Mouse (Mus musculus) heart, embryonic 13.5 days (tissue): Measurements from ENCODE around the gene Pqbp1. TPM values are rescaled to one million over a fixed set of nuclear protein-coding genes. Genes with fewer than 3 reads are reported as not detected.

Experiments
- ATAC-seq: fragments of 200-750 bp; cut with Nextera tagmentation; 2 replicates; pipeline ENCODE4 v1.8.0; 2017; ENCODE audit warnings: moderate TSS enrichment; ENCODE audit not compliant: insufficient number of reproducible peaks, low FRiP score, low TSS enrichment; ENCODE audit errors: extremely low read depth
- H3K27ac ChIP-seq: fragments of 300-500 bp; sonication (generic); replicated peaks from 2 replicates; pipeline ENCODE4 v1.5.1; 2015; ENCODE audit warnings: moderate library complexity, mild to moderate bottlenecking, inconsistent platforms
- H3K27me3 ChIP-seq: fragments of 300-500 bp; sonication (generic); replicated peaks from 2 replicates; pipeline ENCODE4 v1.6.1; 2015; ENCODE audit warnings: mild to moderate bottlenecking, inconsistent platforms
- H3K36me3 ChIP-seq: fragments of 300-500 bp; sonication (generic); 2 replicates; pipeline ENCODE4 v1.6.1; 2015; ENCODE audit warnings: mild to moderate bottlenecking, inconsistent platforms
- H3K4me1 ChIP-seq: fragments of 300-500 bp; sonication (generic); 2 replicates; pipeline ENCODE4 v1.6.1; 2015; ENCODE audit warnings: inconsistent platforms
- H3K4me2 ChIP-seq: fragments of 300-500 bp; sonication (generic); 2 replicates; pipeline ENCODE4 v1.6.1; 2015; ENCODE audit warnings: inconsistent platforms, mild to moderate bottlenecking, moderate library complexity
- H3K4me3 ChIP-seq: fragments of 300-500 bp; sonication (generic); 2 replicates; pipeline ENCODE4 v1.5.1; 2015; ENCODE audit warnings: moderate library complexity, mild to moderate bottlenecking, inconsistent platforms
- H3K9ac ChIP-seq: fragments of 300-500 bp; sonication (generic); 2 replicates; pipeline ENCODE4 v1.6.1; 2015; ENCODE audit warnings: inconsistent platforms, mild to moderate bottlenecking, moderate library complexity
- H3K9me3 ChIP-seq: fragments of 300-500 bp; sonication (generic); 2 replicates; pipeline ENCODE4 v1.6.1; 2016; ENCODE audit warnings: inconsistent platforms
- WGBS: fragments of 180-500 bp; shearing (Covaris S2); methylation state at CpG from one replicate; pipeline ENCODE4 v1.1.7; 2015; ENCODE audit warnings: mixed read lengths; 5-methylcytosine and 5-hydroxymethylcytosine counted together
- polyA plus RNA-seq: library from polyadenylated mRNA; unstranded; fragments of >200 nt; fragmentation: Nextera tagmentation; extraction: Ambion mirVana; gene quantifications from 2 replicates; pipeline ENCODE4 v1.2.1, GENCODE M21; 2015

The Pqbp1 gene
- polyA plus RNA-seq, 1 experiment from 2014 or later, result 79.0 TPM

DNA sequence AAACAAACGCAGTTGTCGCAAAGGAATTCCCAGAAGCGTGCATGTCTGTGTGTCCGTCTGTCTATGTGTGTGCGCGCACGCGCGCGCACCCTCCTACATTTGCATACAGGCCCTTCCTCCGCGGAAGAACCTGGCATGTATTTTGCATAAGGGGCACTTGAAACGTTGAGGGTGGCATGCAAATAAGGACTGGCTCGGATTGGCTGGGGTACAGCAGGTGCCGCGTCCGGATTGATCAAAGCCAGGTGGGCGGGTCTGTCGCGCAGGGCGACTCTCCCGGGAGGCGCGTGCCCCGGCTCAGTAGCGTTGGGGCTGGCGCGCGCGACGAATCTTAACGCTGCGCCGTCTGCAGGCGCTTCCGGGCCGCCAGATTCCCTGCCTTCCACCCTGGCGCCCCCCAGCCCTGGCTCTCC, 21.1 kb downstream of the Pqbp1 start, which contains the start of gene Pim2:
Gene Pim2, plus strand, starts transcription at position 256 of the 413 bp plus-strand sequence.
- H3K9ac ChIP-seq, result peak within 1 kb of the TSS; percentile 75
- no peaks in the 10 kb centered on the region for H3K27me3 ChIP-seq
- WGBS, result 6% methylated on average over 37 of the region's 38 CpGs
- peaks cover 13% of the 10 kb centered on the region; the same call in 1 of the 2 replicates for H3K4me1 ChIP-seq
- peaks cover 28% of the 10 kb centered on the region for H3K36me3 ChIP-seq
- ATAC-seq, result peak; percentile 44; the same call in 1 of the 2 replicates
- peak within 1 kb of the TSS; percentile 54 for H3K4me3 ChIP-seq
- H3K4me2 ChIP-seq, result peak within 1 kb of the TSS; percentile 81
- H3K9me3 ChIP-seq, result no peaks in the 10 kb centered on the region
- no peak within 1 kb of the TSS for H3K27ac ChIP-seq

DNA sequence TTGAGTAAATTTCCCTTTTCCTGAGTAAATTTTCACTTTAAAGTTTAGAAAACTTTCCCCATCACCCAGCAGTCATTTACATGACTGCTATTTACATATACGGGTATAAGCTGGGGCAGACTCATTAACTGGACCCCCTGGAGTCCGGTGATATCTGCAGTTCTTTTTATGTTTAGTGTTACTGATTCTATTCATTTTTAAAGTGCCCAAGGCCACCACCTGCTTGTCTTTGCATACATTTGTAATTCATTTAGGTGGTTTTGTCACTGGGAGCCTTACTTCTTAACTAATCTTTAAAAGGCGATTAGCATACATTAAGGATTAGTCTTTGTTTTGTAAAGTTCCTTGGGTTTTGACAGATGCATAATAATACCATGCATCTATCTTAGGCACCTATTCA, 29.2 kb downstream of the Pqbp1 start:
- Histone ChIP-seq H3K9ac (no peak overlapping the region), H3K27ac (no peak overlapping the region), H3K4me1 (0 out of 2 replicates have a peak, but pooled peaks cover 9% of the 10 kb centered on the region), H3K36me3 (peaks cover 42% of the 10 kb centered on the region), H3K27me3 (no peaks in the 10 kb centered on the region), H3K4me2 (no peak overlapping the region), H3K4me3 (no peak overlapping the region), H3K9me3 (no peaks in the 10 kb centered on the region)
- no peak for ATAC-seq
- 41% methylated on average over 3 of the region's 3 CpGs for WGBS

GRCm38 (mm10) chrX:7868506-7868905, 30.6 kb downstream of the Pqbp1 start:
- Histone ChIP-seq H3K9ac (no peak overlapping the region), H3K27ac (no peak overlapping the region), H3K4me3 (no peak overlapping the region), H3K4me1 (0 out of 2 replicates have a peak, but pooled peaks cover 9% of the 10 kb centered on the region), H3K9me3 (no peaks in the 10 kb centered on the region), H3K36me3 (peaks cover 30% of the 10 kb centered on the region), H3K27me3 (no peaks in the 10 kb centered on the region), H3K4me2 (no peak overlapping the region)
- 52% methylated on average over 2 of the region's 2 CpGs for WGBS
- ATAC-seq, result no peak

GRCm38 (mm10) chrX:7867141-7867540, 31.9 kb downstream of the Pqbp1 start:
- Histone ChIP-seq H3K36me3 (peaks cover 20% of the 10 kb centered on the region), H3K9ac (no peak overlapping the region), H3K4me1 (0 out of 2 replicates have a peak, but pooled peaks cover 9% of the 10 kb centered on the region), H3K9me3 (no peaks in the 10 kb centered on the region), H3K27me3 (no peaks in the 10 kb centered on the region), H3K4me2 (no peak overlapping the region), H3K27ac (no peak overlapping the region), H3K4me3 (no peak overlapping the region)
- ATAC-seq, result no peak
- WGBS, result 89% methylated on average over 1 of the region's 1 CpGs

DNA sequence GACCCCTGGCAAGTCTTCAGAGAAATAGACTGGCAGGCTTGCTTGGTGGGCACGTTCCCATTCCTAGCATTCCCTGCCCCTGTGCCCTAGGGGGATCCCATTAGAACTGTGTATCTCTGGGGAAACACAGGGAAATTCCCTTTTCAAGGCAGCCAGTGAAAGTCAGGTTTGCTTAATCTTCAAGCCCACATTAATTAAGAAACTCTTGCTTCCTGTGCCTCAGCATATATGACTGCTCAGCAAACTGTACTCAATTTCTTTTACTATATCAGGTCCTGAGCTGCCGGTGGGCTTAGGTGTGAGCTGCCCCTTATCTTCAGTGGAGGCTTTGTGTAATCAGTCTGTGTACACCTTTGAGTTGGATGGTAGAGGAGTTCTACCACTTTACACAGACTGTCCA, 33.3 kb downstream of the Pqbp1 start:
- H3K27me3 ChIP-seq, result no peaks in the 10 kb centered on the region
- 48% methylated on average over 2 of the region's 2 CpGs for WGBS
- H3K4me2 ChIP-seq, result no peak overlapping the region

GRCm38 (mm10) chrX:7865343-7865742, 33.7 kb downstream of the Pqbp1 start:
- WGBS, result 53% methylated on average over 2 of the region's 2 CpGs
- Histone ChIP-seq H3K4me1 (0 out of 2 replicates have a peak, but pooled peaks cover 9% of the 10 kb centered on the region), H3K4me2 (no peak overlapping the region), H3K27me3 (no peaks in the 10 kb centered on the region), H3K4me3 (no peak overlapping the region), H3K36me3 (peaks cover 11% of the 10 kb centered on the region), H3K9me3 (no peaks in the 10 kb centered on the region), H3K9ac (no peak overlapping the region), H3K27ac (no peak overlapping the region)
- ATAC-seq, result no peak

More for the DNA sequence above, 33.3 kb downstream of the Pqbp1 start:
- Histone ChIP-seq H3K4me1 (0 out of 2 replicates have a peak, but pooled peaks cover 9% of the 10 kb centered on the region), H3K4me3 (no peak overlapping the region), H3K36me3 (peaks cover 11% of the 10 kb centered on the region), H3K9ac (no peak overlapping the region), H3K9me3 (no peaks in the 10 kb centered on the region), H3K27ac (no peak overlapping the region)
- no peak for ATAC-seq

- WGBS, result 78% methylated on average over 3 of the region's 3 CpGs
- H3K9ac ChIP-seq, result no peak overlapping the region
- ATAC-seq, result no peak
- H3K36me3 ChIP-seq, result peaks cover 11% of the 10 kb centered on the region
- H3K4me2 ChIP-seq, result no peak overlapping the region
- 0 out of 2 replicates have a peak, but pooled peaks cover 9% of the 10 kb centered on the region for H3K4me1 ChIP-seq
- no peak overlapping the region for H3K4me3 ChIP-seq
- H3K9me3 ChIP-seq, result no peaks in the 10 kb centered on the region
- H3K27ac ChIP-seq, result no peak overlapping the region
- no peaks in the 10 kb centered on the region for H3K27me3 ChIP-seq
Measured at GRCm38 (mm10) chrX:7864551-7864950, 34.5 kb downstream of the Pqbp1 start.

DNA sequence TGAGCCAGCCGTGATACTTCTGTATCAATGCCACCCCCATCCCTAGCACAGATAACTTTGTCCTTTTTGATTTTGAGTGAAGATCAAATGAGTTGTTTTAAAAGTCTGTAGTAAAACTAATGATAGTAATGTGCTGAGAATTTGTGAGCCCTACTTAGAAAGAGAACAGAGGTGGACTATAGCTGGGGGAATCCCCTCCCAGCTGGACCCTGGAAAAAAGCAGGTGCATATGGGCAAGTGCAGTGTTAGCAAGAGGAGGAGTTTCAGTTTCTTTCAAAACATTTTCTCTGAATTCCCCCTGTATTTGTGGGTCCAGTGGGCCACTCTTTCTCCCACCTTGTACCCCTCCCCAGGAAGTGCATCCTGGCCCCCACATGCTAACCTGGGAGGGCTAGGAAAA, 35.9 kb downstream of the Pqbp1 start:
- H3K36me3 ChIP-seq, result peaks cover 11% of the 10 kb centered on the region
- H3K27ac ChIP-seq, result no peak overlapping the region
- H3K4me1 ChIP-seq, result 0 out of 2 replicates have a peak, but pooled peaks cover 9% of the 10 kb centered on the region
- H3K9me3 ChIP-seq, result no peaks in the 10 kb centered on the region
- H3K4me3 ChIP-seq, result no peak overlapping the region
- ATAC-seq, result no peak
- 81% methylated on average over 1 of the region's 1 CpGs for WGBS
- no peaks in the 10 kb centered on the region for H3K27me3 ChIP-seq
- no peak overlapping the region for H3K9ac ChIP-seq
- no peak overlapping the region for H3K4me2 ChIP-seq

GRCm38 (mm10) chrX:7859191-7859753, 39.8 kb downstream of the Pqbp1 start:
- 71% methylated on average over 3 of the region's 3 CpGs for WGBS
- H3K9ac ChIP-seq, result no peak overlapping the region
- H3K4me1 ChIP-seq, result no peaks in the 10 kb centered on the region
- no peak overlapping the region for H3K27ac ChIP-seq
- H3K36me3 ChIP-seq, result peaks cover 13% of the 10 kb centered on the region
- no peak overlapping the region for H3K4me2 ChIP-seq
- no peak overlapping the region for H3K4me3 ChIP-seq
- no peak for ATAC-seq
- H3K9me3 ChIP-seq, result no peaks in the 10 kb centered on the region
- no peaks in the 10 kb centered on the region for H3K27me3 ChIP-seq

DNA sequence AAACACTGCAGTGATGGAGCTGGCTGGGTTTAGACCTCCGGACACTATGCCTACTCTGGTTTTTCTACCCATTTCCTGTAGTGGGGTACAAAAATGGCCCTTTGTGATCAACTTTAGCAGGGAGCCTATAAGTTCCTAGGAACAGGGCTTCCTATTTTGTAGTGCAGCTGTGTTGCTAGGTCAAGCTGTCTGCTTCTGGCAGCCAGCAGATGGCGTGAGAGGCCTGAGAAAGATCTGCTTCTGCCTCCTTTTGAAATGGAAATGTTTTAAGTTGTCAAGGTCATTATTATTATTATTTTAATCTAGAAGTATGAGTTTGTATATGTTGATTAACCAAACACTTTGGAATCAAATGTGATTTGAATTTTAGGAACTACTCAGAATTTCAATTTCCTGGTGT, 44.5 kb downstream of the Pqbp1 start:
- no peak overlapping the region for H3K9ac ChIP-seq
- no peak overlapping the region for H3K4me2 ChIP-seq
- H3K36me3 ChIP-seq, result peaks cover 28% of the 10 kb centered on the region
- H3K27me3 ChIP-seq, result no peaks in the 10 kb centered on the region
- H3K4me1 ChIP-seq, result no peaks in the 10 kb centered on the region
- 37% methylated on average over 2 of the region's 2 CpGs for WGBS
- H3K27ac ChIP-seq, result no peak overlapping the region
- no peaks in the 10 kb centered on the region for H3K9me3 ChIP-seq
- H3K4me3 ChIP-seq, result no peak overlapping the region
- ATAC-seq, result no peak

- ATAC-seq, result no peak
- Histone ChIP-seq H3K27me3 (no peaks in the 10 kb centered on the region), H3K4me1 (peaks cover 25% of the 10 kb centered on the region), H3K4me3 (no peak overlapping the region), H3K4me2 (no peak overlapping the region), H3K27ac (no peak overlapping the region), H3K36me3 (peaks cover 30% of the 10 kb centered on the region), H3K9me3 (no peaks in the 10 kb centered on the region), H3K9ac (no peak overlapping the region)
- WGBS, result 77% methylated on average over 2 of the region's 2 CpGs
Measured at GRCm38 (mm10) chrX:7847845-7848244, 51.2 kb downstream of the Pqbp1 start.
